Mouse (Mus musculus): ENCODE results near the gene Tmigd3. TPM values are rescaled to one million over a fixed set of nuclear protein-coding genes. Genes with fewer than 3 reads are reported as not detected.
"Not testable (repeated sequence)": the region's sequence is repeated elsewhere in the genome, so short reads cannot be mapped to it uniquely, and the experiment has no call there.

Gene Tmigd3
- total RNA-seq, 2 experiments from 2014 or later, result not detected

- peak; percentile 61 to 74 for DNase-seq (ENCODE audit: low spot score in 2 of 2)
These were observed 28.9 kb downstream of the Tmigd3 start for GRCm38 (mm10) chr3:105899394-105900147.

GRCm38 (mm10) chr3:105900266-105900665 is 29.6 kb downstream of the Tmigd3 start:
- DNase-seq (ENCODE audit: low spot score in 2 of 2), result no peak

- no peak for DNase-seq (ENCODE audit: low spot score in 2 of 2)
These were observed 30.0 kb downstream of the Tmigd3 start for GRCm38 (mm10) chr3:105900716-105901115.

GRCm38 (mm10) chr3:105901468-105901867 is 30.8 kb downstream of the Tmigd3 start:
- no peak for DNase-seq (ENCODE audit: low spot score in 2 of 2)

GRCm38 (mm10) chr3:105904213-105904612 is 33.5 kb downstream of the Tmigd3 start:
- DNase-seq (ENCODE audit: low spot score in 2 of 2), result no peak

GRCm38 (mm10) chr3:105904721-105905120 is 34.0 kb downstream of the Tmigd3 start:
- no peak for DNase-seq (ENCODE audit: low spot score in 2 of 2)

- DNase-seq (ENCODE audit: low spot score in 2 of 2), result no peak
These were observed 37.4 kb downstream of the Tmigd3 start for GRCm38 (mm10) chr3:105907956-105908655.

GRCm38 (mm10) chr3:105908976-105909375 is 38.3 kb downstream of the Tmigd3 start:
- DNase-seq (ENCODE audit: low spot score in 2 of 2), result no peak

- DNase-seq (ENCODE audit: low spot score in 2 of 2), result no peak
These were observed 40.0 kb downstream of the Tmigd3 start for GRCm38 (mm10) chr3:105910519-105911190.

- no peak for DNase-seq (ENCODE audit: low spot score in 2 of 2)
These were observed 41.6 kb downstream of the Tmigd3 start for GRCm38 (mm10) chr3:105912097-105912880.

GRCm38 (mm10) chr3:105913839-105914681 is 43.4 kb downstream of the Tmigd3 start:
- no peak for DNase-seq (ENCODE audit: low spot score in 2 of 2)

GRCm38 (mm10) chr3:105915281-105915680 is 44.6 kb downstream of the Tmigd3 start:
- no peak for DNase-seq (ENCODE audit: low spot score in 2 of 2)

- DNase-seq (ENCODE audit: low spot score in 2 of 2), result not testable (repeated sequence)
These were observed 45.8 kb downstream of the Tmigd3 start for GRCm38 (mm10) chr3:105916455-105916854.

GRCm38 (mm10) chr3:105917656-105918354 is 47.1 kb downstream of the Tmigd3 start:
- DNase-seq (ENCODE audit: low spot score in 2 of 2), result no peak

GRCm38 (mm10) chr3:105918355-105918745 is 47.6 kb downstream of the Tmigd3 start:
- DNase-seq (ENCODE audit: low spot score in 2 of 2), result no peak

- DNase-seq (ENCODE audit: low spot score in 2 of 2), result not testable (repeated sequence)
These were observed 50.0 kb downstream of the Tmigd3 start for GRCm38 (mm10) chr3:105920743-105921142.

- DNase-seq (ENCODE audit: low spot score in 2 of 2), result no peak
These were observed 51.3 kb downstream of the Tmigd3 start for GRCm38 (mm10) chr3:105921959-105922358.

GRCm38 (mm10) chr3:105924616-105925015 is 53.9 kb downstream of the Tmigd3 start:
- no peak for DNase-seq (ENCODE audit: low spot score in 2 of 2)

- DNase-seq (ENCODE audit: low spot score in 2 of 2), result no peak
These were observed 57.0 kb downstream of the Tmigd3 start for GRCm38 (mm10) chr3:105927561-105928194.
